Mouse (Mus musculus): ENCODE data around the gene Oas1a. TPM values are rescaled to one million over a fixed set of nuclear protein-coding genes. Genes with fewer than 3 reads are reported as not detected.
A peak's percentile ranks its signal among the peaks of the same experiment; 100 is the strongest.
"Not testable (repeated sequence)": the region's sequence is repeated elsewhere in the genome, so short reads cannot be mapped to it uniquely, and the experiment has no call there.

Oas1a gene
- total RNA-seq, 2 experiments from 2014 or later, result not detected

GRCm38 (mm10) chr5:120892243-120892660 is 15.1 kb downstream of the Oas1a start:
- DNase-seq, result no peak

GRCm38 (mm10) chr5:120891566-120892242 is 15.6 kb downstream of the Oas1a start:
- DNase-seq, result not testable (repeated sequence)

- no peak for DNase-seq
Observed at GRCm38 (mm10) chr5:120890991-120891390, 16.3 kb downstream of the Oas1a start.

GRCm38 (mm10) chr5:120890026-120890425 is 17.3 kb downstream of the Oas1a start:
- DNase-seq, result no peak

GRCm38 (mm10) chr5:120888294-120888815 is 19.0 kb downstream of the Oas1a start:
- DNase-seq, result not testable (repeated sequence)

- no peak for DNase-seq
Observed at GRCm38 (mm10) chr5:120887831-120888230, 19.5 kb downstream of the Oas1a start.

GRCm38 (mm10) chr5:120887413-120887812 is 19.9 kb downstream of the Oas1a start, which contains the start of gene Oas1g:
Oas1g (minus strand) TSS chr5:120887613.
- not testable (repeated sequence) for DNase-seq

- DNase-seq, result not testable (repeated sequence)
Observed at GRCm38 (mm10) chr5:120881681-120882080, 25.6 kb downstream of the Oas1a start.

- DNase-seq, result not testable (repeated sequence)
Observed at GRCm38 (mm10) chr5:120878803-120879202, 28.5 kb downstream of the Oas1a start.

- not testable (repeated sequence) for DNase-seq
Observed at GRCm38 (mm10) chr5:120877407-120877806, 29.9 kb downstream of the Oas1a start.

GRCm38 (mm10) chr5:120876839-120877238 is 30.5 kb downstream of the Oas1a start:
- not testable (repeated sequence) for DNase-seq

GRCm38 (mm10) chr5:120871469-120871868 is 35.9 kb downstream of the Oas1a start:
- DNase-seq, result no peak

GRCm38 (mm10) chr5:120870782-120871181 is 36.5 kb downstream of the Oas1a start:
- DNase-seq, result no peak

- no peak for DNase-seq
Observed at GRCm38 (mm10) chr5:120870081-120870480, 37.2 kb downstream of the Oas1a start.

- DNase-seq, result no peak
Observed at GRCm38 (mm10) chr5:120869436-120870015, 37.8 kb downstream of the Oas1a start.

- DNase-seq, result no peak
Observed at GRCm38 (mm10) chr5:120865336-120865860, 41.9 kb downstream of the Oas1a start.

GRCm38 (mm10) chr5:120861121-120861520 is 46.2 kb downstream of the Oas1a start, which contains the start of gene Oas1h:
Oas1h (plus strand) TSS chr5:120861421.
- DNase-seq, result no peak

GRCm38 (mm10) chr5:120859241-120859640 is 48.1 kb downstream of the Oas1a start:
- DNase-seq, result peak; percentile 21 to 23

GRCm38 (mm10) chr5:120849601-120850136 is 57.7 kb downstream of the Oas1a start:
- DNase-seq, result peak in 1 of 2 experiments; percentile 15

GRCm38 (mm10) chr5:120847067-120847466 is 60.3 kb downstream of the Oas1a start, which contains the start of gene Oas1f:
Oas1f (plus strand) TSS chr5:120847367.
- no peak for DNase-seq

All from layer of hippocampus, postnatal 36 days (tissue).